Mouse (Mus musculus) thymus, adult 2 months (tissue): Measurements from ENCODE around the gene Tarm1. TPM values are rescaled to one million over a fixed set of nuclear protein-coding genes. Genes with fewer than 3 reads are reported as not detected.

ENCODE experiments used
- DNase-seq: peaks from one replicate; pipeline ENCODE4 v3.0.0; 2021
- H3K27ac ChIP-seq: fragments of 200-500 bp; 2 replicates; pipeline ENCODE4 v1.5.1; 2012; ENCODE audit warnings: low read length, control low read depth; ENCODE audit not compliant: control insufficient read depth, insufficient read depth
- H3K27me3 ChIP-seq: fragments of 200-500 bp; 2 replicates; pipeline ENCODE4 v1.6.1; 2012; ENCODE audit warnings: mild to moderate bottlenecking, low read length, moderate library complexity, mixed read lengths; ENCODE audit not compliant: control insufficient read depth, insufficient read depth
- H3K36me3 ChIP-seq: fragments of 200-500 bp; 2 replicates; pipeline ENCODE4 v1.6.1; 2012; ENCODE audit warnings: mild to moderate bottlenecking, low read length, moderate library complexity; ENCODE audit not compliant: control insufficient read depth, insufficient read depth
- H3K4me1 ChIP-seq: fragments of 200-500 bp; replicated peaks from 2 replicates; pipeline ENCODE4 v1.6.1; 2012; ENCODE audit warnings: low read length; ENCODE audit not compliant: control insufficient read depth, insufficient read depth
- H3K4me3 ChIP-seq: fragments of 200-500 bp; 2 replicates; pipeline ENCODE4 v1.5.1; 2012; ENCODE audit warnings: mild to moderate bottlenecking, low read length, control low read depth, moderate library complexity; ENCODE audit not compliant: control insufficient read depth, insufficient read depth
- CTCF ChIP-seq: fragments of 200-500 bp; IDR thresholded peaks from 2 replicates; pipeline ENCODE4 v1.5.1; 2012; ENCODE audit warnings: mild to moderate bottlenecking, control low read depth, low read length, moderate library complexity, borderline replicate concordance; ENCODE audit not compliant: control insufficient read depth, poor library complexity, insufficient read depth; ENCODE audit errors: extremely low read depth
- POLR2A ChIP-seq: fragments of 200-500 bp; IDR thresholded peaks from 2 replicates; pipeline ENCODE4 v1.6.1; 2012; ENCODE audit warnings: mild to moderate bottlenecking, low read length, control low read depth, moderate library complexity; ENCODE audit not compliant: control insufficient read depth, poor library complexity, insufficient read depth; ENCODE audit errors: extremely low read depth
- WGBS: fragments of 180-500 bp; shearing (Covaris S2); methylation state at CpG from one replicate; pipeline ENCODE4 v1.1.7; 2018; 5-methylcytosine and 5-hydroxymethylcytosine counted together
- polyA plus RNA-seq: library from polyadenylated mRNA; depleted of rRNA; stranded (reverse); fragments of >200 nt; gene quantifications from 2 replicates; pipeline ENCODE4 v1.2.3, GENCODE M21; 2012; rRNA removed

Gene Tarm1
- polyA plus RNA-seq, 1 experiment = 0.53 TPM

GRCm38 (mm10) chr7:3444678-3445077, 57.7 kb downstream of the Tarm1 start:
- Histone ChIP-seq H3K4me1 (no peaks in the 10 kb centered on the region), H3K36me3 (no peaks in the 10 kb centered on the region), H3K27ac (no peak overlapping the region), H3K27me3 (no peaks in the 10 kb centered on the region), H3K4me3 (no peak overlapping the region)
- no peak for TF ChIP-seq POLR2A
- no peak for TF ChIP-seq CTCF
- DNase-seq = no peak
- 37% methylated on average over 3 of the region's 3 CpGs for WGBS

GRCm38 (mm10) chr7:3442476-3443062, 59.9 kb downstream of the Tarm1 start:
- WGBS = 16% methylated on average over 10 of the region's 10 CpGs
- no peaks in the 10 kb centered on the region for H3K27me3 ChIP-seq
- no peak overlapping the region for H3K4me3 ChIP-seq
- TF ChIP-seq POLR2A = no peak
- no peak for TF ChIP-seq CTCF
- peak; percentile 24 for DNase-seq
- H3K27ac ChIP-seq = no peak overlapping the region
- no peaks in the 10 kb centered on the region for H3K36me3 ChIP-seq
- no peaks in the 10 kb centered on the region for H3K4me1 ChIP-seq

GRCm38 (mm10) chr7:3440526-3440925, 61.9 kb downstream of the Tarm1 start:
- 91% methylated on average over 8 of the region's 8 CpGs for WGBS
- Histone ChIP-seq H3K4me3 (no peak overlapping the region), H3K27me3 (no peaks in the 10 kb centered on the region), H3K27ac (no peak overlapping the region), H3K36me3 (no peaks in the 10 kb centered on the region), H3K4me1 (no peaks in the 10 kb centered on the region)
- TF ChIP-seq CTCF (no peak), POLR2A (no peak)
- DNase-seq = no peak

GRCm38 (mm10) chr7:3439984-3440383, 62.4 kb downstream of the Tarm1 start:
- no peaks in the 10 kb centered on the region for H3K27me3 ChIP-seq
- no peak for TF ChIP-seq CTCF
- TF ChIP-seq POLR2A = no peak
- no peaks in the 10 kb centered on the region for H3K4me1 ChIP-seq
- no peak overlapping the region for H3K27ac ChIP-seq
- no peaks in the 10 kb centered on the region for H3K36me3 ChIP-seq
- DNase-seq = no peak
- no peak overlapping the region for H3K4me3 ChIP-seq
- 95% methylated on average over 11 of the region's 11 CpGs for WGBS

GRCm38 (mm10) chr7:3437941-3438340, 64.5 kb downstream of the Tarm1 start:
- no peak for TF ChIP-seq CTCF
- no peak for TF ChIP-seq POLR2A
- no peak for DNase-seq
- Histone ChIP-seq H3K27ac (no peak overlapping the region), H3K4me3 (no peak overlapping the region), H3K36me3 (no peaks in the 10 kb centered on the region), H3K4me1 (no peaks in the 10 kb centered on the region), H3K27me3 (no peaks in the 10 kb centered on the region)
- 62% methylated on average over 5 of the region's 5 CpGs for WGBS

Other genes starting within 250 kb of the Tarm1 start
- 62.1 and 86.4 TPM in 2 replicates for gene Myadm, start 213.5 kb downstream of the Tarm1 start, polyA plus RNA-seq
- 0.86 and 0.94 TPM in 2 replicates for gene Prkcg, start 213.4 kb downstream of the Tarm1 start, polyA plus RNA-seq
- gene Cacng7, start 169.7 kb downstream of the Tarm1 start, polyA plus RNA-seq = 2.6 and 2.7 TPM in 2 replicates
- gene Cacng8, start 111.9 kb downstream of the Tarm1 start, polyA plus RNA-seq = 0.82 and 0.88 TPM in 2 replicates
- 0.11 and 0.40 TPM in 2 replicates for gene Cacng6, start 78.4 kb downstream of the Tarm1 start, polyA plus RNA-seq
- gene Oscar, start 113.5 kb upstream of the Tarm1 start, polyA plus RNA-seq = 0.13 and 0.60 TPM in 2 replicates
- 231 and 311 TPM in 2 replicates for gene Ndufa3, start 114.7 kb upstream of the Tarm1 start, polyA plus RNA-seq
- gene Tfpt, start 127.3 kb upstream of the Tarm1 start, polyA plus RNA-seq = 9.4 and 12.5 TPM in 2 replicates
- gene Prpf31, start 127.4 kb upstream of the Tarm1 start, polyA plus RNA-seq = 42.4 and 48.6 TPM in 2 replicates
- 185 and 202 TPM in 2 replicates for gene Cnot3, start 142.6 kb upstream of the Tarm1 start, polyA plus RNA-seq
- gene Leng1, start 163.2 kb upstream of the Tarm1 start, polyA plus RNA-seq = 4.3 and 4.9 TPM in 2 replicates
- 21.7 and 27.9 TPM in 2 replicates for gene Tmc4, start 174.9 kb upstream of the Tarm1 start, polyA plus RNA-seq
- 53.6 and 57.6 TPM in 2 replicates for gene Tsen34, start 190.2 kb upstream of the Tarm1 start, polyA plus RNA-seq
- 75.5 and 82.5 TPM in 2 replicates for gene Mboat7, start 190.9 kb upstream of the Tarm1 start, polyA plus RNA-seq
- gene Rps9, start 201.4 kb upstream of the Tarm1 start, polyA plus RNA-seq = 2,860 and 2,943 TPM in 2 replicates
- gene Pirb, start 217.8 kb upstream of the Tarm1 start, polyA plus RNA-seq = 17.5 and 20.0 TPM in 2 replicates